Mouse (Mus musculus): ENCODE measurements around the gene Impdh2.

Gene Impdh2

DNA sequence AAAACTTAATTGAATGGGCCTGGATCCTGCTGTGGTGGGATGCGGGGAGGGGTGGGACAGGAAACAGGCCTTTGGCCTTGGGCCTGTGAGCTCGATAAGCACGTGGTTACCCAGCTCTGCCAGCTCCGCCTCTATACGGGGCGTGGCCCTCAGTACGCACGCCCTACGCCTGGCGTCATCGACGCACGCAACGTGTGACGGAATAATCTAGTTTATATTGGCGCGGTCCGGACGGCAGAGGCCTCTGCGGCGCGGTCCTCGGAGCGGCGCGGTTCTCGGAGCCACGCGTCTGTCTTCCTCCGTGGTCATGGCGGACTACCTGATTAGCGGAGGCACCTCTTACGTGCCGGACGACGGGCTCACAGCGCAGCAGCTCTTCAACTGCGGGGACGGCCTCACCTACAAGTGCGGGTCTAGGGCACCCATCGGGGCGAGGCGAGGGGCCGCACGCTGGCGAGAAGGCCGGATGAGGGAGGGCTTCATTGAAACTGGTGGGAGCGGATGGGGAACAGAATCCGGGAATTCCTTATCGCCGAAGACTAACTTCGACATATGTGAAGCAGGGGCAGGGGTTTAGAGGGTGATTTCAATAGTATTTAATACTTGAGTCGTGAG is at the start of gene Impdh2:
Impdh2 (plus strand) TSS at position 60 of the 615 bp plus-strand sequence.
- peak; percentile 80 for DNase-seq (ENCODE audit: low spot score)

GRCm38 (mm10) chr9:108516380-108517251 is 43.5 kb upstream of the Impdh2 start, which contains the start of gene Qrich1:
Gene Qrich1, plus strand, starts transcription at chr9:108516806.
- DNase-seq (ENCODE audit: low spot score) = peak; percentile 83

DNA sequence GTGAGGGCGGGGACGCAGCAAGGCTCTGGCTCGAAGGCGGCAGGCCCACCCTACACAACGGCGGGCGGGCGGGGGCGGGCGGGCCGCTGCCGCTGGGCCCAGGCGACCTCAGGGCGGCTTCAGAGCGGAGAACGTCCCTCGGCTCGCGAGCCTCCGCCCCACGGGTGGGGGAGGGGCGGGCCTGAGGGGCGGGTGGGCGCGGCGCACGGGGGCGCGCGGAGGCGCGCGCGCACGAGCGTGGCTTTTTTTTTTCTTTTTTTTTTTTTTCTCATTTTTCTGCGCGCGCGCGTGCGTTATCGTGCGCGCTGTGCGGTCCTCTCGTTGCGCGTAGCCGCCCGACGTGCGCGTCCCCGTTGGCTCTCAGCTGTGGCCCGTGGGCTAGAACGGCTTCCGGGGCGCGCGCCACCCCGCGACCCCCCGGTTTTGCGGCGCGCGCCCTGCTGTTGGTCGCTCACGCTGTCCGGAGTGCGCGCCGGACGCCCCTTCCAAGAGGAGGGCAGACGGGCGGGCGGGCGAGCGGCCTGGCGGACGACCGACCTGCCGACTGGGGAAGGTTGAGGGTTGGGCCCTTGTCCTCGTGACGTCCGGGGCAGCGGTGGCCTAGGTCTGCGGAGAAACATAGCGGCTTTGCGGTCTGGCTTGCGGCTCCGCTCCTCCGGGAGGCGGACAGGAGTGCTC is 42.7 kb upstream of the Impdh2 start:
- DNase-seq (ENCODE audit: low spot score) = no peak

- DNase-seq (ENCODE audit: low spot score) = no peak
Measured at GRCm38 (mm10) chr9:108517931-108518332, 42.2 kb upstream of the Impdh2 start.

- no peak for DNase-seq (ENCODE audit: low spot score)
Measured at GRCm38 (mm10) chr9:108521604-108522003, 38.5 kb upstream of the Impdh2 start.

DNA sequence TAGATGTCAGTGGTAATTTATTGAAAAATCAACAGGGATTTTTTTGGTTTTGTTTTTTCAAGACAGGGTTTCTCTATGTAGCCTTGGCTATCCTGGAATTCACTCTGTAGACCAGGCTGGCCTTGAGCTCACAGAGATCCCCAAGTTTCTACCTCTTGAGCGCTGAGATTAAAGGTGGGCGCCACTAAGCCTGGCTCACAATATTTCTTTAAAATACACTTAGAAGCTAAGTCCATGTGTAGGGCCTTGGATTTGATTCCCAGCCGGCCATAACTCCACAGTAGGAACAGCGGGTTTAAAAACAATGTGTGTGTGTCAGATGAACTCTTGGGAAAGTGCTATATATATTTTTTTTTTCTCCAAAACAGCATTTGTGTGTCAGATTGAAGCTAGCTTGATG is 36.7 kb upstream of the Impdh2 start:
- no peak for DNase-seq (ENCODE audit: low spot score)

DNA sequence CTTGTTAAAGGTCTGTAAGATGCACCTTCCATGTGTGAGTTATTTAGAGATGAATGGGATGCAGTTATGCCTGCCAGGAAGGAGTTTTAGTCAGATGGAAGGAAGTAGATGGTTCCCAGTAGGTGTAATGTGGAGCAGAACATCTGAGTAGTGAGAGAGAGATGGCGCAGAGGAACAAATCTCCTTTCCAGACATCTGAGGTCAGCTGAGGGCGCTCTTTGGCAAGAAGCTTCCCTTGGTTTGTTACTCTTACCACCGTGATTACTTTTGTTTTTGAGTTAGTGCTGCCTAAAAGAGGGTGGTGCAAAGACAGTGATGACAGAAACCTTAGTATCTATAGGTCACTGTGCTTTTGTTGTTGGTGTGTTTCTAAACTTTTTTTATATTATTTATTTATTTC is 34.7 kb upstream of the Impdh2 start:
- DNase-seq (ENCODE audit: low spot score) = no peak

DNA sequence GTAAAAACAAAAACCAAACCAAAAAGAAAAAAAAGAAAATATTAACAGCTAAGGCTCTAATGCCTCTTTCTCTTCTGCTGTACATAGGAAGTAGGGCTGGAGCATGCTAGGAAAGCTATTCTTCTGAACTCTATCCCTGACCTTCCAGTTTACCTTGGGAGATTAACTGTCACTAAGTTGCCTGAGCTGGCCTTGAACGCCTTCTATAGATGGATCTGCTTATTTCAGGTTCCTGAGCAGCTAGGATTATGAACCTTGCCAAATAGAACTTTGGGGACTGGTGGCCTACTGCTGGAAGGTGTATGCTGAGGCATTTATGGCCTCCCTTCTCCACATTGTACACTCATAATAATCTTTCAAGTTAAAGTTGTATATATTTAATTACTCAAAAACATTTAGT is 29.1 kb upstream of the Impdh2 start:
- DNase-seq (ENCODE audit: low spot score) = no peak

DNA sequence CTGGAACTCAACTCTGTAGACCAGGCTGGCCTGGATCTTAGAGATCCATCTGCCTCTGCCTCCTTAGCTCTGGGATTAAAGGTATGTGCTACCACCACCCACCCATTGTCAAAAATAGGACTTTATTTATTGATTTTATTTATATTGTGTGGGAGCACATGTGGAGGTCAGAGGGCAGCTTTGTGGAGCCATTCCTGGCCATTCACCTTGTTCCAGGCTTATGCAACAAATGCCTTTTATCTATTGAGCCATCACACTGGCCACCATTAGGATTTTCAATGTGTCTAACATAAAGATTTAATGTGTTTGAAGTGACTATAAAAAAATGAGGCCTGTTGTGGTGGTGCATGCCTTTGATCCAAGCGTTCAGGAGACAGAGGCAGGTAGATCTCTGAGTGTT is 28.6 kb upstream of the Impdh2 start:
- DNase-seq (ENCODE audit: low spot score) = no peak

DNA sequence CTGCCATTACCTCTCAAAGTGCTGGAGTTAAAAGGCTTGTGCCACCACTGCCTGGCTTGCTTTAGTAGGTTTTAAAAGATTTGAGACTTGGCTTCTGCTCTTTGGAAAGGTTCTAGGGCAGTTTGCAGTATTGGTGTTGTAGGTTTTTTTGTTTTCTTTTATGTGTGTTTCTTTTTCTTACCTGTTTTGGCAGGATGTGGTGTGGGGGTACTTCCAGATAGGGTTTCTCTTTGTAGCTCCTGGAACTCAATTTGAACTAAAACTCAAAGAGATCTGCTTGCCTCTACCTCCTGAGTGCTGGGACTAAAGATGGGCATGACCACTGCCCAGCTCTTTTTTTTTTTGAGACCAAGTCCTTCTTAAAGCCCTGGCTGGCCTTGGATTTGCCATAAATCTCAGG is 19.2 kb upstream of the Impdh2 start:
- no peak for DNase-seq (ENCODE audit: low spot score)

DNA sequence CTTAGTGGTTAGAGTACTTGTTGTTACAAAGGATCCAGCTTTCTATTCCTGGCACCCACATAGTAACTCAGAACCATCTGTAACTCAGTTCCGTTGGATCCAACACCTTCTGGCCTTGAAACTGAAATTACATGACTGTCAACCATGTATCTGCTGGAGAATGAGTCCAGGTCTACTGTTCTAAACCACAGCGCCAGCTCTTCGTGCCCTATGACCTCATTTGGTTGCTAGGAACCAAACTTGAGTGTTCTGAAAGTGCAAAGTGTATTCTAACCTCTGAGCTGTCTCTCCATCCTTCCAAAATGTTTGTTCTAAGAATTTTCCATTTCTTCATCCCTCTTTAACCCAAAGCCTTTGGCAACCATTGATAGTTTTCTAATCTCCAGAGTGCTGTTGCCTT is 14.1 kb upstream of the Impdh2 start:
- no peak for DNase-seq (ENCODE audit: low spot score)

DNA sequence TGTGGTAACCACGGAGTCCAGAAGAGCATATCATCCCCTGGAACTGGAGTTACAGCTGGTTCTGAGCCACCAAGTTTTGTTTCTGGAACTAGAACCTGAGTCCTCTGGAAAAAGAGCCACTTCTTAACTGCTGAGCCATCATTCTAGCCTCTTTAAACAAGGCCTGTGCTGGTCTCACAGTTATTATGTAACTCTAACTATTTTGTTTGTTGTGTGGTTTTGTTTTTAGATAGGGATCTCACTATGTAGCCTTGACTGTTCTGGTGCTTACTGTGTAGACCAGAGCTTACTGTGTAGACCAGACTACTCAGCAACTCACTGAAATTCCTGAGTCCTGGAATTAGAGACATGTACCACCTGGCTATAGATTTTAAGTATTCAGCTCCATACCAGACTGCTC is 13.2 kb upstream of the Impdh2 start:
- no peak for DNase-seq (ENCODE audit: low spot score)

GRCm38 (mm10) chr9:108559169-108559568 is 917 bp upstream of the Impdh2 start:
- DNase-seq (ENCODE audit: low spot score) = no peak

DNA sequence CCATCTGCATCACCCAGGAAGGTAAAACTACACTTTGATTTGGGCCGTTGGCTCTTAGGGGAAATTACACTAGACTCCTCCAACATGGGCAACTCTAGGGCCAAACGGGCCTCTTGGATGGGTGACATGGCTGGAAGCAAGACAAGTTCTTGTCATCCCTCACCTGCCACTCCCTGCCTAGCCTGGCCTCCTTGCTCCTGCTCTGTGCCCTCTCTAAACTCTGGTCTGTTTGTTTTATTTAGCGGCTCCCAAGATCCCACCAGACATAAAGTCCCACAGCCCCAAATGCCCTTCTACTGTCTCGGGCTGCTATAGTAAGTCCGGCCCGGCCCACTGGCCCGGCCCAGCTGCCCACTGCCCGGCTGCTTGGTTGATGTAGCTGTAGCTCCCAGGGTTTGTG is 3.6 kb downstream of the Impdh2 start:
- no peak for DNase-seq (ENCODE audit: low spot score)

DNA sequence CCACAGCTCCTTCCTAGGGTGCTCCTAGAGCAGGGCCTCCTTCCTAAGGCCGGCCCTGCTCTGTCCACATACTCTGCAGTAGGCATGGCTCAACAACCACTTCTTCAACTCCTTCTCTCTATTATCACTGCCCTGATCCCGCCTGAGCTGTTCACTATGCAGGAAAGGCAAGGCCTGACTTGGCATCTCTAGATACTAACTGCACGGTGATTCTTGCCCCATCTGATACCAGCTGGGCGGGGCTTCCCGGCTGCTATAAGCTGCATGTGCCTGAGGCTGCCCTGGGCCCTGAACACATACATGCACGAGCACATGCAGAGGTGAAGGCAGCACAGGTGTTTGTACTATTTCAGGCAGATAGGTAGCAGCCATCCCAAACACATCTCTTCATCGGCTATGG is 4.0 kb downstream of the Impdh2 start:
- DNase-seq (ENCODE audit: low spot score) = no peak

DNA sequence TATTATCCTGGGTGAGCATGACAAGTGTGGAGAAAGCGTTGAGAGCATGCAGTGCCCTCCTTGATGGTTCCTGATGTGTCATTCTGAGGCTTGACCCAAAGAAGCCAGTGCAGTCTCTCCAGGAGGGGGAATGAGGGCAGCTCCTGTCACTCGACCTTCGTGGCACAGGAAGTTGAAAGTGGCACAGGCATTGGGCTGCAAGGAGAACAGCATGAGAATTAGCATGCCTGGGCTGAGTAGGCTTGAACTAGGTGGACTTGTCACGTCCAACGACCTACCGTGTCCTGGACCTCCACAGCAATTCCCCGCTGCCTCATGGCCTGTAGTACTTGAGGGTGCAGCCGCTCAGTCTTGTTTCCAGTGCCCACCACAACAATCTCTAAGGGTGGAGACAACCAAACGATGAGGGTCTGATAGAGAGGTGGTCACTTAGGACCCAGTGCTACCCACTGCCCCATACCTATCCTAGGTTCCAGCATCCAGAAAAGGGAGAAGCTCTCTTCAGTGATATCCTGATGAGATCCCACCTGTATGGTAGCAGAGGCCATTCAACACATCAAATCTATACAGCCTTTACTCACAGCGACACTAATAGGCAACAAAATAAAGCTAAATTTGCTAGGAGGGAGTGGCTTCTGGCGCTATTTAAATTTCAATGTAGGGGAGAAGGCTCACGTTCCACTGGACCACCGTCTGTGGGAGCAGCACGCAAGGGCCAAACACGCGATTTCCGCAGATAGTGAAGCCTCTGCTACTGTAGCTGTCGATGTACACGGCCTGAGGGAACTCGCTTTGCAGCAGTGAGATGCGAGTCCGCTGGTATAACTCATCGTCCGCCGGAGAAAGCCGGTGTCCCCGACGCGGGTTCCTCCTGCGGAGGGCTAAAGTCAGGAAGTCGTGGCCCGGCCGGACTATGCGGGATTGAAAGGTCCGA is 6.1 kb downstream of the Impdh2 start:
- no peak for DNase-seq (ENCODE audit: low spot score)

DNA sequence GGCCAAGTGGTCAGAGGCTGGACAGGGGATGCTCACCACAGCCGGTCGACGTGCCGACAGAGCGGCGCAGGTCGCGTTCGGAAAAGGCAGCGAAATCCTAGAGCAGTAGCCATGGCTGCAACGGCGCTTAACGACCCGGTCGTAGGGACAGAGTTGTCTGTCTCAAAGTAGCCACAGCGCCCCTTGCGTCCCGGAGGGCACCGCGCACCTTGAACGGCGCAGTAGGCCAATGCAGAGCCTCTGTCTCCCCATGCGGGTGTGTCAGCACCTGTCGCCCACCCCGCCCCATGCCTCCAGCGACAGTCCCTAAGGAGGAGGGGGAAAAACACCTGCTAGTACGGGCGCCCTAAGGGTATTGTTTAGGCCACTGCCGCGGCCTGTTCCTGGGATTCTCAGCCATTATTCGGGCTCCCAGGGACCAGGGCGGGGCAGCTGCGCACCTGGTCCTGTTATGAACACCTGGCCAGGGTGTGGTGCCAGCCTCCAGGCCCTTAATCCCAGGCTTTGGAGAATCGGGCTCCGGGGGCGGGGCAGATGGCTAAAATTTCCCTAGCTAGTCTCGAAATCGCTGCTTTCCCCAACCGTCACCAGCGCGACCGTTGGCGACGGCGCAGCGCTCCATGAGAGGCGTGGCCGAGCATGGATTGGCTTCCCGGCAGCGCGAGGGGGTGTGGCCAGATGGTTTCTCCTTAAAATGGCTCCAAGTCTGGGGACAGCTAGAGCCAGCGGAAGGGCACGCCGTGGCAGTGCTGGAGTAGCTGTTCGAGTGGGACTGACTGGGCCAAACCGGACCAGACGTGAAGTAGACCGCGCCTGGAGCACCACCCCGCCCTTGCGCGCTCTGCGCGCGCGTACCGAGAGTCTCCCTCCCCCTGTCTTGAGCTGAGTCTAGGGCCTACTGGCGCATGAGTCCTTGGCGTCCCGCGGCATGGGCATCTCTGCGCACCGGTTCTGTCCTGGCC is 7.0 kb downstream of the Impdh2 start, which contains the start of gene Ndufaf3:
Ndufaf3 (minus strand) TSS at position 620 of the 962 bp plus-strand sequence.
- DNase-seq (ENCODE audit: low spot score) = peak; percentile 85

DNA sequence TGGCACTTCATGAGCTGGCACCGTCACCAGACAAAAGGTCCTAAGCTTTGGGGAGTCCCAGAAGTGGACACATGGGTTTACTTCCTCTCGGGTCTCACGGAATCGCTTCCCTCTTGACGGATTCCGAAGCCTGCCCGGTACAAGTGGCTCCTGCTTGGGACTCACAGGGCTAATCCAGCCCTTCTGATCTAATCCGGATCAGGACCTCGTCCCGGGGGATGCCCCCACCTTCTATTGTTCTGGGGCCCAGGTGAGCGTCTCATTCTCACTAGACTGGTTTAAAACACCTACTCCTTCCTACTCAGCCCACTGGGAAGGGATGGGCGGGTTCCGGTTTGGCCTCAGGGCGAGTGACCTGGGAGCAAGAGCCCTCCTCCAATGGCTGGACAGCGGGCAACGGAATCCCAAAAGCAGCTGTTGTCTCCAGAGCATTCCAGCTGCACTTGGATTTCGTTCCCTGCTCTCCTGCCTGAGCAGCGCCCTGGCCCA is 7.9 kb downstream of the Impdh2 start:
- no peak for DNase-seq (ENCODE audit: low spot score)

GRCm38 (mm10) chr9:108568511-108568921 is 8.4 kb downstream of the Impdh2 start:
- DNase-seq (ENCODE audit: low spot score) = no peak
